Mouse (Mus musculus): ENCODE results near the gene Sh2d2a.
A peak's percentile ranks its signal among the peaks of the same experiment; 100 is the strongest.
"Not testable (repeated sequence)": the region's sequence is repeated elsewhere in the genome, so short reads cannot be mapped to it uniquely, and the experiment has no call there.

The Sh2d2a gene

DNA sequence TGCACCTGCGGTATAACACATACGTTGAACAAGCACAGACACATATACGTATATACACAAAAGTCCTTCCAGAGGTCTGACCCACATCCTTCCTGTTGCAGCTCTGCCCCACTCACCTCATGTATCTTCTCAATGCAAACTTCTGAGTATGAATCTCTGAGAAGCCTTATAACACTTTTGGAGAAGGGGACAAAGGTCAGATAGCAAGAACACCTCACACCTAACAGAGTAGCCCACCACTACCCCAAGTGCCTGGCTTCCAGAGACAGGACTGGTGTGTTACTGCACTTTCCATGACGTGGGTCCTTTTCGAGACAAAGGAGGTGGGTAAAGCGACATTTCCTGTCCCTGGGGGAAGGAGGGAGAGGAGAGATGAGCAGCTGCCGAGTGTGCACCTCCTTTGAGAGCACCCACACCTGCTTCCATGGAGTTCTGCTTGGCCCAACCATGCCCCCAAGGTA lies at the start of gene Sh2d2a:
TSS of gene Sh2d2a (plus strand) at position 106 of the 461 bp plus-strand sequence.
- no peak for DNase-seq (ENCODE audit: low spot score in 2 of 2)

DNA sequence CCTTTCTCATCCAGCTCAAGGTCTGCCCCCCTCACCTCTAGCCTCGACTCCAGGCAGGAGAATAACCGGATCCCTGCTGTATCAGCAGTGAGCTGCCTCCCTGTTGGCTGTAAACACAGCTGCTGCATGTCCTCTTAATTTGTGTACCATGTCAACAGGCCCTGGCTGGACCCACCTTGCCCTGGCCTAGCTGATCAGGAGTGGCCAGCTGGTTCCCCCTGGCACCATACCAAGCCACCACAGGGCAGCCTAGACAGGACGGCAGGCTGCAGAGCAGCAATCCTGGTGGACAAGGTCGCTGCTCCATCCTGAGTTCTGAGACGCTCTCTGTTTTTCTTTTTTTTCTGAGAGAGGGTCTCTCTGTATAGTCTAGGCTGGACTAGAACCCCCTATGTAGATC lies 44.9 kb upstream of the Sh2d2a start:
- peak in 1 of 2 experiments; percentile 36 for DNase-seq (ENCODE audit: low spot score in 2 of 2)

DNA sequence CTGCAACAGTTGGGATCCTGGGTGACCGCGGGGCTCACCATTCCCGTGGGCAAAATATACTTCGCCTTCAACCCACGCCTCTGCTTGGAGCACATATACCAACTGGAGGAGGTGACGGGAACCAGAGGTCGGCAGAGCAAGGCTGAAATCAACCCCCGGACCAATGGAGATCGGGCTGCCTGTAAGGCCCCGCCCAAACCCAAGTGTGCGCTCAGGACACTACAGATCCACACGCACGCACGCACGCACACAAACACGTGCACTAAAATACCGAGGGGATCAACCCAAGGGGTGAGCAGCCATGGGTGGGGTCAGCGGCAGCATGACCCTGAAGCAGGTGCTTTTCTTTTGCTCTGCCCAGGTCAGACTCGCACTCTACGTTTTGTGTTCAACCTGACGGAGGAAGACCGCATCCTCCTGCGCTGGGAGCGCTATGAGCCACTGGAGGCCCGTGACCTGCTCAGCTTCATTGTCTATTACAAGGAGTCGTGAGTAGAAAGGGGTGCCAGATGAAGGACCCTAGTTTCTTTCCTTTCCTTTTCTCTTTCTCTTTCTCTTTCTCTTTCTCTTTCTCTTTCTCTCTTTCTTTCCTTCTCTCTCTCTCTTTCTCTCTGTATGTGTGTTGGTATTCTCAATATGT lies 42.4 kb upstream of the Sh2d2a start:
- DNase-seq (ENCODE audit: low spot score in 2 of 2), result no peak

GRCm38 (mm10) chr3:87809322-87809962 lies 37.1 kb upstream of the Sh2d2a start:
- no peak for DNase-seq (ENCODE audit: low spot score in 2 of 2)

- DNase-seq (ENCODE audit: low spot score in 2 of 2), result no peak
Observed at GRCm38 (mm10) chr3:87811297-87811696, 35.3 kb upstream of the Sh2d2a start.

- no peak for DNase-seq (ENCODE audit: low spot score in 2 of 2)
Observed at GRCm38 (mm10) chr3:87812413-87812812, 34.1 kb upstream of the Sh2d2a start.

GRCm38 (mm10) chr3:87812873-87813272 lies 33.7 kb upstream of the Sh2d2a start:
- no peak for DNase-seq (ENCODE audit: low spot score in 2 of 2)

- no peak for DNase-seq (ENCODE audit: low spot score in 2 of 2)
Observed at GRCm38 (mm10) chr3:87816166-87816565, 30.4 kb upstream of the Sh2d2a start.

DNA sequence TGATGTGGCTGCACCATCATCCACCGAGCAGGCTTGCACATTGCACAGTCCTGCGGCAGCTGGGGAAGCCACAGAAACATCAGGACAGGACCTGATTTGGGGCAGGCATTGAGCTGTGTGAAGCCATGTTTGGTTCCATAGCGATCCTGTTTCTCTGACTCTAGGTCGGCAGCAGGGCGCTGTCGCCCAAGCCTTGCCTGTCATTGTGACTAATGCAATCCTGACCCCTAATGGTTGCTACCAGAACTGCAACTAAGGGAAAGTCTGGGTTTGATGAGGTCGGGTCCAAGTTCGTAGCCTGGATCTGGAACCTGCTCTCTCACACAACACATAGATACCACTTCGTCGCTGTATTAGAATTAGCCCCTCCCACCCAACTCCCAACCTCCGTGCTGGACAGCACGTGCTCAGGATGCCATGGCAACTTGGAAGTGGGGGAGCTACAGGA lies 29.9 kb upstream of the Sh2d2a start:
- DNase-seq (ENCODE audit: low spot score in 2 of 2), result peak; percentile 49 to 75

DNA sequence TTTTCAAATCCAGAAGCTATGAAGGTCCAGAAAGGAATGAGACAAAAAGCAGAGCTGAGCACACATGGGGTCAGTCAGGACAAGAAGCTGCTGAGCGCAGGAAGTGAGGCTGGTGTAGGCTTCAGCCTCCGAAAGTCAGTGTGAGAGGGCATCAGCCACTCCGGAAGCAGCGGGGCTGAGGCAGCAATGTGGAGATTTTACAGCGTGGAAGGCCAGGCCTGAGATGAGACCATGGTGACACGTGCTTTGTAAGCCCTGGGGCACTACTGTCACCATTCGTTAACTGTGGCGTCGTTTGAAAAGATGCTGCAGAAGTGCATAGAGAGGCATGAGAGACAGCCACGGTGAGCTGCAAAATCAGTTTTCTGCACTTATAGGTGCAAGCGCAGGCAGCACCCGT lies 28.3 kb upstream of the Sh2d2a start:
- DNase-seq (ENCODE audit: low spot score in 2 of 2), result no peak

DNA sequence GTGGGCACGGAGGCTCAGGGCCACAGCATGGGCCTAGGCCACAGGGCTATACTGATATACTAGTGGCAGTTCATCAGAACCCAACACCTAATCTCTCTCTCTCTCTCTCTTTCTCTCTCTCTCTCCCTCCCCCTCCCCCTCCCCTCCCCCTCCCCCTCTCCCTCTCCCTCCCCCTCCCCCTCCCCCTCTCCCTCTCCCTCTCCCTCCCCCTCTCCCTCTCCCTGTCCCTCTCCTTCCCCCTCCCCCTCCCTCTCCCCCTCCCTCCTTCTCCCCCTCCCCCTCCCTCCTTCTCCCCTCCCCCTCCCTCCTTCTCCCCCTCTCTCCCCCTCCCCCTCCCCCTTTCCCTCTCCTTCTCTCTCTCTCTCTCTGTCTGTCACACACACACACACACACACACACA lies 22.3 kb upstream of the Sh2d2a start, which contains the start of gene Pear1:
TSS of gene Pear1 (minus strand) at position 101 of the 400 bp plus-strand sequence.
- not testable (repeated sequence) for DNase-seq (ENCODE audit: low spot score in 2 of 2)

DNA sequence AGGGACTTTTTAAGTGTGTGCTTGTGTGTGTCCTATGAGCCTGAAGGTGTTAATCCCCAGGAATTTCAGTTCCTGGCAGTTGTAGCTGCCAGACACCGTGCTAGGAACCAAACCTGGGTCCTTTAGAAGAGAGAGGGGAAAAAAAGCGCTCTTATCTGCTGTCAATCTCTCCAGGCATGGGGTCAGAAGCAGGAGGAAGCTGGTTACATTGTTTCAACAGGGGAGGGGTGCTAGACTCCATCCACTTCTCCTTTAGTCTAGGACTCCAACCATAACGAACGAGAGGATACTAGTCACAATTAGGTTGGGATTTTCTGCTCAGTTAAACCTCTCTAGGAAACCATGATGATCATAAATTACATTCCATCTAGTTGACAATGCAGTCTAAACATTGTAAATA lies 18.1 kb upstream of the Sh2d2a start:
- no peak for DNase-seq (ENCODE audit: low spot score in 2 of 2)

- DNase-seq (ENCODE audit: low spot score in 2 of 2), result no peak
Observed at GRCm38 (mm10) chr3:87829025-87829424, 17.5 kb upstream of the Sh2d2a start.

DNA sequence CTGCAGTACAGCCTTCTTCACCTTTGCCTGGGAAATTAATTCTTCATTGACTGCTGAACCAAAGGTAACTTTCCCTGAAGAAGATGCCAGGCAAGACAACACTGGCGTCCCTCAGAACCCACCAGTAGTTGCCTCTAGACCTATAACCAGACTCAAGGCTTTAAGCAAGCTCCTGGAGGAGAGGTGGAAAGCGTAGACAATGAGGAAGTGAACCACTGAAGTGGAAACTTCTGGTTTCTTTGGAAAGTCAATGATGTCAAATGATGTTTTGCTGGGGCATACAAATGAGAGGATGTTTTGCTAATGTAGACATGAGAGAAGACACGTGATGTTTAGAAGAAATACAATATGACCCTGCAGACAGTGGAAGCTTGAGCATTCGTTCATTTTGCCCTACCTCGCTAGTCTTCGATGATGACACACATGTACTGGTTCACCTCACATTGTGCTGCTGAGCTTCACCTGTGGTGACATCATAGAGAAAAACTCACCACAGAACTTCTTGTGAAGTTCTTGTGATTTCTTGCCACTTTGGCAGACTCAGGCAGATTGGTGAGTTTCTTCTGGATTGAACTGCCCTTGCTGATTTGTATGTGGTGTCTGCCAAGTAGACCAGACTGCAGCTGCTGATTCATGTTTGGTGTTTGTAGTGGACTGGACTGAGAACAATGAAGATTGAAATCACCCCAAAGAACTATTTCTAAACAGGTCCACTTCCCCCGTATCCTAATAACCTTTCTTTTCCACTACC lies 14.3 kb upstream of the Sh2d2a start:
- no peak for DNase-seq (ENCODE audit: low spot score in 2 of 2)

GRCm38 (mm10) chr3:87833482-87833881 lies 13.1 kb upstream of the Sh2d2a start:
- DNase-seq (ENCODE audit: low spot score in 2 of 2), result no peak

DNA sequence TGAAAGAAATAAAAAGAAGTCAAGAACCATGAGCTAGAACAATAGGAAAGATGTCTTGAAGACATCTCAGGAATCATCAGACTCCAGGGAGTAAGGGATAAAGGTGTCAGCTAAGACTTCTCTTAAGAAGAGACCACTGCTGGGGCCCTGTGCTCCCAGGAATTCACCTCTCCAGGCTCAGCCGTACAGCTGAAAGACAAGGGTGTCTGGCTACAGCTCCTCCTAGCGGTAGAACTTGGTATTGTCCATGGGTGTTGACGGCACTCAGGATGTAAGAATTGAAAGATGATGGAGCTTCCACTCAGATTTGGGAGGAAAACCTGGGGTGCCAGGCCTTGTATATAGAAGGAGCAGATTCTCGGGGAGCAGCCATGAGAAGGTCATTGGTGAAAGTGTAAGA lies 7.9 kb upstream of the Sh2d2a start:
- DNase-seq (ENCODE audit: low spot score in 2 of 2), result peak; percentile 63 to 81

DNA sequence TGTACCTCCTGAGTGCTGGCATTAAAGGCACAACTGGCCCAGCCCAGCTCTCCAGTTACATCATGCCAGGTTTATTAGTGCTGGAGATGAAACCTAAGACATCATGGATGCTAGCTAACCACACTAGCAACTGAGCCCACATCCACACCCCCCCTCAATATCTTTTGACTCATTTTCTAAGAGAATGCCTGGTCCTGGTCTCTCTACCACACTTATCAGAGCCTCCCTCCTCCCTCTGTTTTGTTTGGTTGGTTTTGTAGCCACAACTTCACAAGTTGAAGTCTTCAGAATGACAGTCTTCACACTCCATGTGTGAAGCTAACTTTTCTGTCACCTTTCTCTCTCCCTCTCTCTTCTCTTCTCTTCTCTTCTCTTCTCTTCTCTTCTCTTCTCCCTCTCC lies 5.7 kb upstream of the Sh2d2a start:
- no peak for DNase-seq (ENCODE audit: low spot score in 2 of 2)

DNA sequence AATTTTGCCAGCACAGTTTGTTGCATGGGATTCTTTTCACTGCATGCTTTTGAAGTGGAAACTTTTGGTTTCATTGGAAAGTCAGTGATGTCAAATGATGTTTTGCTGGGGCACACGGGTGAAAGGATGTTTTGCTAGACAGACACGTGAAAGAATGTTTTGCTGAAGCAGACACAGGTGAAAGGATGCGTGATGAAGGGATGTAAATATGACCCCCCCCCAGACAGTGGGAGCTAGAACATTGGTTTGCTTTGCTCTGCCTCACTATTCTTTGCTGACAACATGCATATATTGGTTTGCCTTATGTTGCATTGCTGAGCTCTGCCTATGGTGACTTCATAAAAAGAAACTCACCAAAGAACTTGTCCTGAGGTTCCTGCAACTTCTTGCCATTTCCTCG lies 1.6 kb upstream of the Sh2d2a start:
- DNase-seq (ENCODE audit: low spot score in 2 of 2), result no peak

DNA sequence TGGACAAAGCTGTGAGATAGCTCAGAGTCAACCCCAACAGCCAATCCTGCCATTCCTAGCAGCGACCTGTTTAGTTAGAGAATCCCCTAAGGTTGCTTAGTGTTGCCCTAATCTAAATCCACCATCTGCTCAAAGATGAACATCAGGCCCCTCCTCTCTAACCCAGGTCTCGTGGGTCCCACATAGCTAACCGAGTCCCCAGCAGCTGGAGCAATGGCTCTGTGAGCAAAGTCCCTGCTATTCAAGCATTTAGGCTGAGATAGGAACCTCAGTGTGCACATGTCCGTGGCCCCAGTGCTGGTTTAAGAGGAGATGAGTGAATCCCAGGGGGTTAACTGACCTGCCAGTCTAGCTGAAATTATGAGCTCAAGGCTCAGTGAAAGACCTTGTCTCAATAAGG lies 369 bp upstream of the Sh2d2a start:
- DNase-seq (ENCODE audit: low spot score in 2 of 2), result no peak

GRCm38 (mm10) chr3:87847680-87848079 lies 1.1 kb downstream of the Sh2d2a start:
- DNase-seq (ENCODE audit: low spot score in 2 of 2), result no peak

- no peak for DNase-seq (ENCODE audit: low spot score in 2 of 2)
Observed at GRCm38 (mm10) chr3:87849117-87849516, 2.6 kb downstream of the Sh2d2a start.

DNA sequence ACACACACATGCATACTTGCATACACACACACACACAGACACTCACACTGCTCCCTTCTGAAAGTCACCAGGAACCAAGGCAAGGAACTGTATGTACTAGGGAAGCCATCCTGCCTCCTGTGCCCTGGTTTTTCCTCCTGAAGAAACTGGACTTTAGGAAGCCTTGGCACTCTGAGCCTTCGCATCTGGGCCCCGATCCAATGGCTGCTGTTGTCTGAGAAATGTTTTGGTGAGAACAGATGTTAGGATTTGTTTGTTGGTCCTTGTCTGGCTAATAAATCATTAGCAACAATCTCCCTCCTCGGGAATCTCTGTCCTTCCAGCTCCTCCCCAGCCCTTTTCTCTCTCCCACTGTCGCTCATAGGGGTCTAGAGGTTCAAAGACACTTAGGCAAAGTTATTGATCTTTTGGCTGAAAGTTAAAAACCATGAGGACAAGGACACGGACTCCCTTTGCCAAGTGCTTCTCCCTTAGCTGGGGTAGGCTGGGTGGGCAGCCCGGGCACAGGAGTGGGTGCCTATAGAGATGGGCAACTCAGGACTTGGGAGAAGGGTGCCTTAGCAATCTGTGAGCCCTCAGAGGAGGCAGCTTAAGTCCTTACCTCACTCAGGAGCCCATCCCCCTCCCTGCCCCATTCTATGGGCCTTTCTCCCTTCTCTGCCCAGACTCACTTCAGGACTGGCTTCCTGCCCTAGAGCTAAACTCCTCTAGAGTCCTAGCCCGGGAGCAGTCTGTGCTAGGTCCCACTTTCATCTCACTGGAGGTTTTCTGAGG lies 8.4 kb downstream of the Sh2d2a start:
- DNase-seq (ENCODE audit: low spot score in 2 of 2), result no peak
